Mouse (Mus musculus) Patski (cell line): ENCODE measurements around the gene E330021D16Rik. TPM values are rescaled to one million over a fixed set of nuclear protein-coding genes. Genes with fewer than 3 reads are reported as not detected.

Source experiments
- ATAC-seq: fragments of 100-300 bp; one replicate; pipeline ENCODE4 v1.8.0; 2021
- CTCF ChIA-PET: fragments of 350-600 bp; sonication (Branson Sonifier 250); formaldehyde crosslinking; loops from one replicate; lab custom pipeline; 2022; ENCODE audit warnings: inconsistent platforms; lab: Charles Lee
- POLR2A ChIA-PET: fragments of 350-600 bp; sonication (Branson Sonifier 250); formaldehyde crosslinking; loops from one replicate; lab custom pipeline; 2022; ENCODE audit warnings: antibody characterized with exemption, inconsistent platforms; lab: Charles Lee
- DNase-seq: peaks from one replicate; pipeline ENCODE4 v3.0.0-alpha.2; 2011; ENCODE audit warnings: low read depth, low spot score
- H3K27me3 ChIP-seq: fragments of 371-371 bp; one replicate; pipeline ENCODE4 v1.5.1; 2021
- CTCF ChIP-seq: fragments of 100-300 bp; IDR thresholded peaks from one replicate; pipeline ENCODE4 v1.5.1; 2021
- in situ Hi-C: fragments of 300-500 bp; cut with MboI; formaldehyde crosslinking; loops from 3 replicates; pipeline ENCODE4 v1.11.1; 2018; ENCODE audit warnings: low pct_unique_long_range_greater_than_20kb, mixed read lengths
- polyA plus RNA-seq: library from polyadenylated mRNA; unstranded; gene quantifications from one replicate; pipeline ENCODE4 v1.2.3, GENCODE M21; 2021

Gene E330021D16Rik
- polyA plus RNA-seq, 1 experiment from 2014 or later, result not detected

GRCm38 (mm10) chr6:136421059-136421458 lies 5.7 kb upstream of the E330021D16Rik start:
- ATAC-seq (no peak), DNase-seq (no peak)
- ChIA-PET POLR2A (no interaction called here), CTCF (interaction anchor here (0.6 to 4.6 kb wide), 8 partner anchors 13 to 375 kb away, joined by 3 to 58 read pairs (median 5); no protein-coding TSS in a partner anchor)
- peak; percentile 36 for TF ChIP-seq CTCF
- no peaks in the 10 kb centered on the region for H3K27me3 ChIP-seq
- in situ Hi-C loops, result loop anchor here (5.0 to 25.0 kb wide), 3 partner anchors 136 to 566 kb away; no protein-coding TSS in a partner anchor

GRCm38 (mm10) chr6:136418889-136419835 lies 3.8 kb upstream of the E330021D16Rik start:
- TF ChIP-seq CTCF, result no peak
- ChIA-PET POLR2A (interaction anchor here (0.5 kb wide), 1 partner anchor 154 kb away, joined by 3 read pairs; no protein-coding TSS in a partner anchor), CTCF (no interaction called here)
- no peak for ATAC-seq
- in situ Hi-C loops, result loop anchor here (25.0 kb wide), 1 partner anchor 568 kb away; no protein-coding TSS in a partner anchor
- H3K27me3 ChIP-seq, result no peaks in the 10 kb centered on the region
- no peak for DNase-seq

DNA sequence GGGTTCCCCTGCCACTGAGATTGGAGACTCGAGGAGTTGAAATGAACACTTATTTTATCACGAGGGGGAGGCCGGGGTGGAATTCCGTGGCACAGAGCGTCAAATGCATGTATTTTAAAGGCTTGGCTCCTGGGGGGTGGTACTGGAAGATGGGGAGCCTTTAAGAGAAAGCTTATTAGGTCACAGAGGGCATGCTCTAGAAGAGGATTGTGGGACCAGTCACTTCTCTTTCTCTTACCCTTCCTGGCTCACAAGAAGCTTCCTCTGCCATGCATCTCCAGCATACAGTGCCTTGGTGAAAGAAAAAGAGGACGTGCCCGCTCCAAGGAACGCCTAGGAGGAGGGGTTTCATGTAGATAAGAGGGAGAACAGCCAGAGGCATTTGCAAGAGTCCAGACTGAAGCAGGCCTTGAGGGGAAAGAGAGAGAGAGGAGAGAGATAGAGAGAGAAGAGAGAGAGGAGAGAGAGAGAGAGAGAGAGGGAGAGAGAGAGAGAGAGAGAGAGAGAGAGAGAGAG lies 3.0 kb upstream of the E330021D16Rik start:
- ChIA-PET CTCF (interaction anchor here (1.2 kb wide), 1 partner anchor 16 kb away, joined by 4 read pairs; no protein-coding TSS in a partner anchor), POLR2A (interaction anchor here (0.5 kb wide), 1 partner anchor 155 kb away, joined by 3 read pairs; no protein-coding TSS in a partner anchor)
- H3K27me3 ChIP-seq, result no peaks in the 10 kb centered on the region
- no peak for TF ChIP-seq CTCF
- in situ Hi-C loops, result loop anchor here (25.0 kb wide), 1 partner anchor 569 kb away; no protein-coding TSS in a partner anchor
- no peak for DNase-seq
- no peak for ATAC-seq

GRCm38 (mm10) chr6:136417864-136418263 lies 2.5 kb upstream of the E330021D16Rik start:
- ATAC-seq, result no peak
- no peak for DNase-seq
- no peak for TF ChIP-seq CTCF
- no peaks in the 10 kb centered on the region for H3K27me3 ChIP-seq
- ChIA-PET POLR2A (no interaction called here), CTCF (interaction anchor here (1.2 kb wide), 1 partner anchor 16 kb away, joined by 4 read pairs; no protein-coding TSS in a partner anchor)
- in situ Hi-C loops, result loop anchor here (25.0 kb wide), 1 partner anchor 569 kb away; no protein-coding TSS in a partner anchor

DNA sequence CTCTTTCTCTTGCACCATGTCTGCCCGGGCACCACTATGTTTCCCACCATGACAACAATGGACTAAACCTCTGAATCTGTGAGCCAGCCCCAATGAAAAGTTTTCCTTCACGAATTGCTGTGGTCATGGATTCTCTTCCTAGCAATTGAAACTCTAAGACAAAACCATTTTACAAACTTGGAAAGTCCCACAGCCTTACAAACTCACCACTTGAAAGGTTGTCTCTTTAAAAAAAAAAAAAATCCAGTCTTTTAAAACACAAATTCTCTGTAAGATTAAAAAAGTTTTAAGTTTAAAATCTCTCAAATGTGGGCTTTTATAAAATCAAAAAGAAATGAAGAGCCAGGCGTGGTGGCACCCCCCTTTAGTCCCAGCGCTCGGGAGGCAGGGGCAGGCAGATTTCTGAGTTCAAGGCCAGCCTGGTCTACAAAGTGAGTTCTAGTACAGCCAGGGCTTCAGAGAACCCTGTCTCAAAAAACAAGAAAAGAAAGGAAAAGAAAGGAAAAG lies 1.5 kb downstream of the E330021D16Rik start:
- DNase-seq (no peak), ATAC-seq (no peak)
- H3K27me3 ChIP-seq, result no peaks in the 10 kb centered on the region
- ChIA-PET POLR2A (no interaction called here), CTCF (no interaction called here)
- no peak for TF ChIP-seq CTCF
- in situ Hi-C loops, result loop anchor here (25.0 kb wide), 1 partner anchor 573 kb away; no protein-coding TSS in a partner anchor

DNA sequence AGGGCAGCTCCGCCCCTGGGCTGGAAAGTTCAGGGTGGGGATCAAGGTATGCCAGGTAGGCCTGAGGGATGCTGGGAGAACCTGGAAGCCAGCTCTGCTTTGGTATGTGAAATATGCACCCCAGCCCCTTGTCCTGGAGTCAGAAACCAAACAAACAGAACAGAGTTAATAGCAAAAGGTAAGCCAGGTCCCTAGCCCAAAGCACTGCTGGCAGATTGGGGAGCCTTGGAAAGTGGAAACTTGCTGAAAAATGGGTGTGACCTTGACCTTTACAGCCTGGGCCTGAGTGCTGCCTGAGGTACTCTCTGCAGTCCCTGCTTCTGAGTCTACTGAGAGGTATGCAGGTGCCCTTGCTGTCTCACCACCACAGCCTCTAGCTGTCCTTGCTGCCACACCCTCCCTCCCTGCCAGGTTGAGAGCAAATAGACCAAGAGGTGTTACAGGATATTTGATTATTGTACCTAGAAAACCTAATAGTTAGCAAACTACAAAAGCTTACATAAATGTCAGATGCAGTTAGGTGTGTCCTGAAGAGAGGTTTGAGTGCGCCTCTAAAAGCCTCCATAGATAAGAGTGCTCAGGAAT lies 7.7 kb downstream of the E330021D16Rik start:
- no peaks in the 10 kb centered on the region for H3K27me3 ChIP-seq
- ATAC-seq (no peak), DNase-seq (no peak)
- ChIA-PET CTCF (interaction anchor here (2.2 kb wide), 2 partner anchors 14 to 15 kb away, joined by 5 to 8 read pairs; no protein-coding TSS in a partner anchor), POLR2A (no interaction called here)
- in situ Hi-C loops, result loop anchor here (10.0 to 25.0 kb wide), 2 partner anchors 83 to 580 kb away; partner anchors contain the start of gene Gm8994
- TF ChIP-seq CTCF, result no peak

GRCm38 (mm10) chr6:136396860-136397259 lies 18.5 kb downstream of the E330021D16Rik start:
- ChIA-PET POLR2A (no interaction called here), CTCF (no interaction called here)
- no peaks in the 10 kb centered on the region for H3K27me3 ChIP-seq
- ATAC-seq, result no peak
- TF ChIP-seq CTCF, result no peak
- DNase-seq, result no peak
- in situ Hi-C loops, result no loop called here

DNA sequence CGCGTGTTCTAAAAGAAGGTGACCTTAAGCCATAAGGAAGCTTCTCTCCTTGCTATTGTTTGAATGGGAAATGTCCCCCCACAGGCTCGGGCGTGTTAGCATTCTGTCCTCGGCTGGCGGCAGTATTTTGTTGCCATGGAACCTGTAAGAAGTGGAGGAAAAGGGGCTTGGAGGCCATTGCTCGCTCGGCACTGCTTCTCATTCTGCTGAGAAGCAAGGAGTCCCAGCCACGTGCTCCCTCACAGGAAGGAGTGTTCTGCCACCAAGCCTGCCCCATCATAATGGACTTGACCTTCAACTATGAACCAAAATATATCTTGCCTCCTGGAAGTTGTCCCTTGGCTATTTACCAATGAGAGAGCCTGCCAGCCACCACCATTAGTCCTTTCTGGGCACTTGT lies 25.1 kb downstream of the E330021D16Rik start:
- POLR2A ChIA-PET, result no interaction called here
- CTCF ChIA-PET, result no interaction called here
- DNase-seq (no peak), ATAC-seq (no peak)
- peaks cover 7% of the 10 kb centered on the region for H3K27me3 ChIP-seq
- TF ChIP-seq CTCF, result no peak
- in situ Hi-C loops, result no loop called here

- ATAC-seq, result no peak
- in situ Hi-C loops, result no loop called here
- H3K27me3 ChIP-seq, result peaks cover 7% of the 10 kb centered on the region
- ChIA-PET POLR2A (no interaction called here), CTCF (no interaction called here)
- no peak for DNase-seq
- TF ChIP-seq CTCF, result peak; percentile 34
Measured at GRCm38 (mm10) chr6:136385287-136385686, 30.1 kb downstream of the E330021D16Rik start.

GRCm38 (mm10) chr6:136383218-136383617 lies 32.2 kb downstream of the E330021D16Rik start:
- DNase-seq, result no peak
- ChIA-PET POLR2A (no interaction called here), CTCF (no interaction called here)
- peaks cover 2% of the 10 kb centered on the region for H3K27me3 ChIP-seq
- no peak for TF ChIP-seq CTCF
- ATAC-seq, result no peak
- in situ Hi-C loops, result no loop called here
